Mouse (Mus musculus) inflammation-experienced regulatory T-cells, adult 16 weeks (primary cell): ENCODE data around the gene Cdhr1. TPM values are rescaled to one million over a fixed set of nuclear protein-coding genes. Genes with fewer than 3 reads are reported as not detected.

Experiments used
- polyA plus RNA-seq: library from polyadenylated mRNA; unstranded; fragments of 100-300 nt; shearing (Covaris generic); gene quantifications from one replicate; pipeline ENCODE4 v1.2.1, GENCODE M21; 2017

The Cdhr1 gene
- not detected for polyA plus RNA-seq

GRCm38 (mm10) chr14:37097956-37098530 lies at the start of gene Cdhr1:
Gene Cdhr1 (minus strand): TSS chr14:37098347.

GRCm38 (mm10) chr14:37135127-37135593 lies 37.0 kb upstream of the Cdhr1 start, which contains the start of gene Ghitm:
Gene Ghitm (minus strand): TSS chr14:37135272.

GRCm38 (mm10) chr14:37113922-37114321 lies 15.8 kb upstream of the Cdhr1 start, which contains the start of gene 2610528A11Rik:
Gene 2610528A11Rik (minus strand): TSS chr14:37114022.

GRCm38 (mm10) chr14:37067629-37068028 lies 30.5 kb downstream of the Cdhr1 start, which contains the start of gene Lrit2:
Gene Lrit2 (plus strand): TSS chr14:37067929.

GRCm38 (mm10) chr14:37048914-37049410 lies 49.2 kb downstream of the Cdhr1 start, which contains the start of gene Rgr:
Gene Rgr (minus strand): TSS chr14:37048964.

Other genes with a start within 250 kb of the Cdhr1 start
- gene Ccser2, start 129.6 kb downstream of the Cdhr1 start, polyA plus RNA-seq = 48.0 TPM
- gene Rgr, start 49.4 kb downstream of the Cdhr1 start, polyA plus RNA-seq = 0.06 TPM
- not detected for gene Lrit1, start 43.5 kb downstream of the Cdhr1 start, polyA plus RNA-seq
- not detected for gene Lrit2, start 30.4 kb downstream of the Cdhr1 start, polyA plus RNA-seq
- gene 2610528A11Rik, start 15.7 kb upstream of the Cdhr1 start, polyA plus RNA-seq = not detected
- gene Ghitm, start 36.9 kb upstream of the Cdhr1 start, polyA plus RNA-seq = 321 TPM